Mouse (Mus musculus) lung, postnatal 0 days (tissue): ENCODE measurements around the gene Ttl. TPM values are rescaled to one million over a fixed set of nuclear protein-coding genes. Genes with fewer than 3 reads are reported as not detected.

Experiments used
- ATAC-seq: fragments of 200-750 bp; cut with Nextera tagmentation; 2 replicates; pipeline ENCODE4 v1.8.0; 2017; ENCODE audit warnings: moderate library complexity
- DNase-seq: peaks from one replicate; pipeline ENCODE4 v3.0.0-alpha.2; 2016; ENCODE audit warnings: low spot score
- H3K27ac ChIP-seq: fragments of 300-500 bp; sonication (generic); 2 replicates; pipeline ENCODE4 v1.5.1; 2014; ENCODE audit warnings: antibody characterized with exemption, mild to moderate bottlenecking, low read length, mixed read lengths
- H3K27me3 ChIP-seq: fragments of 300-500 bp; sonication (generic); replicated peaks from 2 replicates; pipeline ENCODE4 v1.6.1; 2014; ENCODE audit warnings: low read length, mixed read lengths; ENCODE audit not compliant: insufficient read depth
- H3K36me3 ChIP-seq: fragments of 300-500 bp; sonication (generic); 2 replicates; pipeline ENCODE4 v1.6.1; 2014; ENCODE audit warnings: low read length, mixed read lengths; ENCODE audit not compliant: insufficient read depth
- H3K4me1 ChIP-seq: fragments of 300-500 bp; sonication (generic); 2 replicates; pipeline ENCODE4 v1.6.1; 2014; ENCODE audit warnings: antibody characterized with exemption, low read depth, low read length, mixed read lengths; ENCODE audit not compliant: insufficient read depth
- H3K4me2 ChIP-seq: fragments of 300-500 bp; sonication (generic); replicated peaks from 2 replicates; pipeline ENCODE4 v1.6.1; 2014; ENCODE audit warnings: low read depth, mild to moderate bottlenecking, low read length, moderate library complexity, mixed read lengths
- H3K4me3 ChIP-seq: fragments of 300-500 bp; sonication (generic); 2 replicates; pipeline ENCODE4 v1.5.1; 2014; ENCODE audit warnings: low read depth, low read length
- H3K9ac ChIP-seq: fragments of 300-500 bp; sonication (generic); replicated peaks from 2 replicates; pipeline ENCODE4 v1.6.1; 2014; ENCODE audit warnings: low read depth, mild to moderate bottlenecking
- H3K9me3 ChIP-seq: fragments of 300-500 bp; sonication (generic); 2 replicates; pipeline ENCODE4 v1.6.1; 2016; ENCODE audit warnings: low read length, mixed read lengths
- CTCF ChIP-seq: IDR thresholded peaks from 2 replicates; pipeline ENCODE4 v1.5.1; 2016; ENCODE audit warnings: antibody characterized with exemption, mild to moderate bottlenecking
- EP300 ChIP-seq: IDR thresholded peaks from 2 replicates; pipeline ENCODE4 v1.6.1; 2016; ENCODE audit warnings: antibody characterized with exemption, mild to moderate bottlenecking, control low read depth
- WGBS: fragments of 180-500 bp; shearing (Covaris S2); extraction: QIAGEN DNeasy Blood & Tissue Kit; methylation state at CpG from one replicate; pipeline ENCODE4 v1.1.7; 2014; 5-methylcytosine and 5-hydroxymethylcytosine counted together
- polyA plus RNA-seq: library from polyadenylated mRNA; unstranded; fragments of >200 nt; fragmentation: Nextera tagmentation; extraction: Ambion mirVana; gene quantifications from 2 replicates; pipeline ENCODE4 v1.2.1, GENCODE M21; 2015

Gene Ttl
- polyA plus RNA-seq, 1 experiment from 2014 or later = 10.0 TPM

DNA sequence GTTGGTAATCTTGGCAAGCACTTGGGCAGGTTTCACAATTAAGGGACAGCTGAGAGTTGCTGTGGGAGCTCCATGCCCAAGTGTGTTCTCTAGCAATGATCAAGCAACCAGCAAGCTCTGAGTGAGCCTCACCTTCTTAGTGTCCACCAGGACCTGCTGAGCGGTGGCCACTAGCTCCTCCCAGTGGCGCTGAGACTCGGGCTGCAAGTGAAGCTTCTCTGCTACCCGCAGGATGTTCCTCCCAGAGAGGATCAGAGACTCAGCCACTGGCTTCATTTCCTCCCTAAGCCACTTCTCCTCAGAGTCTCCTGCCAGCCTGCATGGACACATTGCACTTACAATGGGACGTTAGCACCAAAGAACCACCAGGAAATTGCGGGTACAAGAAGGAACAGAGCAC is 25.2 kb upstream of the Ttl start:
- no peaks in the 10 kb centered on the region for H3K9me3 ChIP-seq
- H3K27me3 ChIP-seq = 0 out of 2 replicates have a peak, but pooled peaks cover 4% of the 10 kb centered on the region
- TF ChIP-seq EP300 (no peak), CTCF (peak; percentile 45; the same call in 1 of the 2 replicates)
- no peak overlapping the region for H3K27ac ChIP-seq
- WGBS = 26% methylated on average over 6 of the region's 6 CpGs
- H3K9ac ChIP-seq = no peak overlapping the region
- no peaks in the 10 kb centered on the region for H3K36me3 ChIP-seq
- peaks cover 8% of the 10 kb centered on the region; the same call in 1 of the 2 replicates for H3K4me1 ChIP-seq
- DNase-seq = no peak
- no peak overlapping the region for H3K4me2 ChIP-seq
- H3K4me3 ChIP-seq = no peak overlapping the region
- no peak; the same call in 1 of the 2 replicates for ATAC-seq

DNA sequence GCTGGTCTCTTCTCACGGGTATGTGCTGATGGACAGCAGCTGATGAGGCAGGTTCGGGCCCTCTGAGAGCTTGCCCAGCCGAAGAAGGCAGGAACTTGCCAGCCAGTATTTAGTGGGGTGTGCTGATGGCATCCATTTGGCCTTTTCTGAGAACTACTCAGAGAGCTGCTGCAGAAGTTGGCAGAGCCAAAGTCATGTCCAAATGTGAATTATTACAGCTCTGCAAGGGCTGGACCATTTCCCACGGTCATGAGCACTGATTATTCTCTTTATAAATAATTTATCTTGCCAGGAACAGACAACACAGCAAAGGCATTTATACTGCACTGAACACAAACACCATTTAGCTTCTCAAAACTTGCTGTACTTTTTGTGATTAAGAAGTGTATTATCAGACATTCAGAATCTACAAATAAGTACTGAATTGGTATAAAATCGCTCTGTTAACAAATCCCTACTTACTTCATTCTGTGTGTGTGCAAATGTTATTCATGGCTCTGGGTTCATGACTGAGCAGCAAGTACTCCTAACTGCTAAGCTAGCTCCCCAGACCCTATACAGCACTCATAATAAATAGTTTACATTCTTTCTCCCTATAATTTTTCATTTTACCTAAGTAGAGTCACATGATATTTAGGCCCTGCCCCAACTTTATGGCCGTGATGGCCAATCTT is 19.4 kb upstream of the Ttl start:
- Histone ChIP-seq H3K36me3 (no peaks in the 10 kb centered on the region), H3K4me3 (no peak overlapping the region), H3K27ac (no peak overlapping the region), H3K9ac (no peak overlapping the region), H3K27me3 (no peaks in the 10 kb centered on the region), H3K4me1 (no peaks in the 10 kb centered on the region), H3K9me3 (no peaks in the 10 kb centered on the region), H3K4me2 (no peak overlapping the region)
- ATAC-seq (peak; percentile 23; the same call in 1 of the 2 replicates), DNase-seq (peak; percentile 13)
- no peak for TF ChIP-seq CTCF
- no peak for TF ChIP-seq EP300
- WGBS = 57% methylated on average over 6 of the region's 6 CpGs

DNA sequence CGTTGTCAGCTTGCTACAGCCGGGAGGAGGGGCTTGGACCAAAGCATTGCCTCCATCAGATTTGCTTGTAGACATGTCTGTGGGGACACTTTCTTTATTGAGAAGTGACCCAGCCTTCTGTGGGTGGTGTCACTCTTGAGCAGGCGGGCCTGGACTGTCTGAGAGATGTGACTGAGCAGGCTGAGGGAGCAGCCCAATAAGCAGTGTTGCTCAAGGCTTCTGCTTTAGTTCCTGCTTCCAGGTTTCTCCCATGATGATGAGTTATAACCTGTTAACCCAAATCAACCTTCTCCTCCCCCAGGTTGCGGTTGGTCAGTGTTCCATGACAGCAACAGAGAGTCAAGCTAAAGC is 18.9 kb upstream of the Ttl start:
- Histone ChIP-seq H3K9me3 (no peaks in the 10 kb centered on the region), H3K27ac (no peak overlapping the region), H3K4me1 (no peaks in the 10 kb centered on the region), H3K36me3 (no peaks in the 10 kb centered on the region), H3K27me3 (no peaks in the 10 kb centered on the region), H3K4me3 (no peak overlapping the region), H3K4me2 (no peak overlapping the region), H3K9ac (no peak overlapping the region)
- TF ChIP-seq EP300 (no peak), CTCF (no peak)
- peak; percentile 14; the same call in 1 of the 2 replicates for ATAC-seq
- no peak for DNase-seq
- 78% methylated on average over 4 of the region's 4 CpGs for WGBS

DNA sequence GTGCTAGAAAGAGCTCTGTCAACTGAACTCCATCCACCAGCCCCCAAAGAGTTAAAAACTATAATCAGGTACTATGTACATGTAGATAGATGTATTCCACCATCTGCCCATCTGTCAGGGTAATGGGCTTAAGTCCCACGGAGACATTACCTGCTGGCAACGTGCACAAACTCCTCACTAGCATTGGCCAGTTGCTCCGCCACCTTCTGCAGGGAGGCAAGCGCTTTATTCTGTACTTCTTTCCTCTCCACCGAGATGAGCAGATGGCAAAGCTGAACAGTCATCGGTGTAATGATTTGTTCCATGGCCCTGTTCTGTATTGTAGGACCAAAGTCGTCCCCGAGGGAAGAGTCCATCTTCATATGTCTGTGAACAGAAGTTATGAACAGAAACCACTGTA is 17.9 kb upstream of the Ttl start, which contains the start of gene Vinac1:
TSS of gene Vinac1 (minus strand) at position 362 of the 400 bp plus-strand sequence.
- Histone ChIP-seq H3K27ac (no peak within 1 kb of the TSS), H3K36me3 (no peaks in the 10 kb centered on the region), H3K9me3 (no peaks in the 10 kb centered on the region), H3K9ac (no peak within 1 kb of the TSS), H3K4me1 (no peaks in the 10 kb centered on the region), H3K4me3 (no peak within 1 kb of the TSS), H3K4me2 (no peak within 1 kb of the TSS), H3K27me3 (no peaks in the 10 kb centered on the region)
- TF ChIP-seq CTCF = no peak
- TF ChIP-seq EP300 = no peak
- DNase-seq (no peak), ATAC-seq (no peak)
- WGBS = 84% methylated on average over 8 of the region's 8 CpGs

GRCm38 (mm10) chr2:129052451-129052983 is 13.2 kb upstream of the Ttl start:
- no peaks in the 10 kb centered on the region for H3K27me3 ChIP-seq
- H3K27ac ChIP-seq = no peak overlapping the region
- TF ChIP-seq EP300 = no peak
- TF ChIP-seq CTCF = no peak
- H3K9ac ChIP-seq = no peak overlapping the region
- no peaks in the 10 kb centered on the region for H3K36me3 ChIP-seq
- no peak overlapping the region for H3K4me3 ChIP-seq
- no peak for ATAC-seq
- no peaks in the 10 kb centered on the region for H3K9me3 ChIP-seq
- WGBS = 50% methylated on average over 4 of the region's 4 CpGs
- H3K4me1 ChIP-seq = no peaks in the 10 kb centered on the region
- DNase-seq = no peak
- no peak overlapping the region for H3K4me2 ChIP-seq

- H3K27me3 ChIP-seq = no peaks in the 10 kb centered on the region
- H3K4me3 ChIP-seq = no peak overlapping the region
- no peak overlapping the region for H3K27ac ChIP-seq
- H3K4me2 ChIP-seq = no peak overlapping the region
- no peak for ATAC-seq
- WGBS = 76% methylated on average over 6 of the region's 6 CpGs
- H3K36me3 ChIP-seq = no peaks in the 10 kb centered on the region
- H3K4me1 ChIP-seq = no peaks in the 10 kb centered on the region
- DNase-seq = no peak
- TF ChIP-seq CTCF = no peak
- H3K9me3 ChIP-seq = no peaks in the 10 kb centered on the region
- H3K9ac ChIP-seq = no peak overlapping the region
Measured at GRCm38 (mm10) chr2:129055741-129056140, 10.0 kb upstream of the Ttl start.
